Mouse (Mus musculus): ENCODE results near the gene Jmjd1c. TPM values are rescaled to one million over a fixed set of nuclear protein-coding genes. Genes with fewer than 3 reads are reported as not detected.
A peak's percentile ranks its signal among the peaks of the same experiment; 100 is the strongest.

The Jmjd1c gene
- total RNA-seq, 2 experiments from 2014 or later = 85.6 to 90.5 TPM

DNA sequence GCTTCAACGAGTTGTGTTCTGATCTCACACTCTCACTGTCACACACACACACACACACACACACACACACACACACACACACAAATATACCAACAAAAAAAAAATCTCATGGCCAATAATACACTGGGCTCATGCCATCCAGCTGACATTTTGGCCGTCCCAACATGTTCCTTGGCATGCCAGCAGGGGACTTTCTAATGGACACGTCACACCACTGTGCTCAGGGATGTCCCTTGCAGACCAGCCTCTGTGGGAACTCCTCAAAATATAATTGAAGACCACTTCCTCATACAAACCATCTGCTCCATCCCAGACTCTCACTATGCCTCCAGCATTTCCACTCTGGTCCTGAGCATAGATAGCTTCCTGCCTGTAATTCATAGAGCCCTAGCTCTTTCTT lies 29.5 kb upstream of the Jmjd1c start:
- no peak for DNase-seq (ENCODE audit: low spot score in 2 of 2)
- intact Hi-C loops (cut with DNase I) = no loop called here

DNA sequence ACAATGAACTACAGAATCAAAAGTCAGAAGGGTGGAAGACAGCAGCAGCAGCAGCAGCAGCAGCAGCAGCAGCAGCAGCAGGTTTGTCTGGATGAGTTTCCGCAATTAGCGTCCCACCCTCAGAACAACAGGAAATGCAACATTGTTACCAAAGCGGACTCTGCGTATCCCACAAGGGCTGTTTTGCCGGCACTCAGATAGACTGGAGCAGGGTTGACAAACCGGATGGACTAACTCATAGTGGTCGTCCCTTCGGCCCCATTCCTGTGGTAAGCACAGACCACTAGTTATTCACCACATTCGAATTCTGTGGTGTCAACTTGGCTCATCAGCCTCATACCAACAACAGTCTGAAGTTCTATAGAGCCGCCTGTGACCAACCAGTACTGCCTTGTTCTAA lies 26.9 kb upstream of the Jmjd1c start:
- DNase-seq (ENCODE audit: low spot score in 2 of 2) = no peak

DNA sequence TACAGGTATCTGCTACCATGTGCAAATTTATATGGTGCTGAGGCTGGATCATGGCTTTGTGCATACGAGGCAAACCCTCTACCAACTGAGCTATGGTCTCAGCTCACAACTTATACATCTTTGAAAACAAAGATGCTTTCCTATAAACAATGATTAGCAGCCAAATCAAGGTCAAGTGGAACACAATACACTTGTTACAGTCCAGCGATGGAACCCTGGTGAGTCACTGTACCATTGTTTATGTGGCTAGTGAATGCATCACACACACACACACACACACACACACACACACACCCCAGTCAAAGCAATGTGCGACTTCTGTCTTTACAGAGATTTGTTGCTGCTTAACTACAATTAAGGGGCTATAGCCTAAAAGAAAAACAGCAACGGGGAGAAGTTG lies 24.5 kb upstream of the Jmjd1c start:
- intact Hi-C loops (cut with DNase I) = no loop called here
- DNase-seq (ENCODE audit: low spot score in 2 of 2) = no peak

More for the DNA sequence above, 26.9 kb upstream of the Jmjd1c start:
- intact Hi-C loops (cut with DNase I) = no loop called here

DNA sequence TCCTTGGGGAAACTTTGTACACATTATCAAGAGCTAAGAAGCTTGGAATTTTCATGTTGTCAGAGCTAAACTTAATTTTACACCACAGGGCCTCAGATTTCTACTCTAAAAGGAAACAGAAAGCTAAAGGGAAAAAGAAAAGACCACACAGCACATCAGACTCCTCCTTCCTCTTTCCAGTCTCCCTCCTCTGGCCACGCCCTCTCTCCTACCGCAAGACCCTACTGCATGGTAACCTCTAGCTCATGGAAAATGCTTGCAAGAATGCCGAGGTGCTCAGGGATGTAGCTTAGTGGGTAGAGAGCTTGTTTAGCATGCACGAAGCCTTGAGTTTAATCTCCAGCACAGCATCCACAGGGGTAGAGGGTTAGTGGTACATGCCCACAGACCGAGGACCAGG lies 24.0 kb upstream of the Jmjd1c start:
- intact Hi-C loops (cut with DNase I) = no loop called here
- DNase-seq (ENCODE audit: low spot score in 2 of 2) = no peak

DNA sequence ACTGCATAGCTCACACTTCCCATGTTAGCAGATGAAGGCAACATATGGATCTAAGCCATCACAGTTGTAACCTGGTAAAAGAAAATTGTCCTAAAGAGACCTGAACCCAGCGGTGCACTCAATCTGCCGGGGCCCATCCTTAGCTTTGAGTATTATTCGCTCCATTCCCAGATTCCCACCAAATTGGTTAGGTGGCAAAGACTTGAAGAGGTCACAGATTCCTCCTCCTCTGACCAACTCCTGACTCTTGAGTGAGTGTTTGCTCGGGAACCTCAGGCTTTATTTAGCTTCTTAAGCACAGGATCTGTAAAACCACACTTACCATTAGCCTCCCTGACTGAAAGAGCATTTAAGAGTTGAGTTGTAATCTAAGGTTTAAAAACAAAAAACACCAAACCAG lies 23.3 kb upstream of the Jmjd1c start:
- intact Hi-C loops (cut with DNase I) = no loop called here

DNA sequence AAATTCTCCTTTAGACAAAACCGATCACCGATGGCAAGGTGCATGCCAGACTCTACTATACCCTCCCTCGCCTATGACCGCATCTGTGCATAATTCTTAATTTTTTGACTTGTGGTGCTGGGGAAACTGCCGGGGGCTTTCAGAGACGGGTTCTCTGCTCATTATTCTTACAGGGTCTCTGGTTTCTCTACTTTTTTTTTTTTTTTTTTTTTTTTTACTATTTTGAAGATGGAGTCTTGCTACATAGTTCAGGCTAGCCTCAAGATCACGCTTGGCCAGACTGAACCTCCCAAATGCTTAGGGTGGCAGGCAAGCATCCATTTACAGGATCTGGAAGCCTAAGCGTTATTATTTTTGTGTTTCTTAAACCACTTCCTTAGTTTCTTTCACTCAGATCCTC lies 22.3 kb upstream of the Jmjd1c start:
- DNase-seq (ENCODE audit: low spot score in 2 of 2) = no peak
- intact Hi-C loops (cut with DNase I) = no loop called here

More for the DNA sequence above, 23.3 kb upstream of the Jmjd1c start:
- DNase-seq (ENCODE audit: low spot score in 2 of 2) = no peak

DNA sequence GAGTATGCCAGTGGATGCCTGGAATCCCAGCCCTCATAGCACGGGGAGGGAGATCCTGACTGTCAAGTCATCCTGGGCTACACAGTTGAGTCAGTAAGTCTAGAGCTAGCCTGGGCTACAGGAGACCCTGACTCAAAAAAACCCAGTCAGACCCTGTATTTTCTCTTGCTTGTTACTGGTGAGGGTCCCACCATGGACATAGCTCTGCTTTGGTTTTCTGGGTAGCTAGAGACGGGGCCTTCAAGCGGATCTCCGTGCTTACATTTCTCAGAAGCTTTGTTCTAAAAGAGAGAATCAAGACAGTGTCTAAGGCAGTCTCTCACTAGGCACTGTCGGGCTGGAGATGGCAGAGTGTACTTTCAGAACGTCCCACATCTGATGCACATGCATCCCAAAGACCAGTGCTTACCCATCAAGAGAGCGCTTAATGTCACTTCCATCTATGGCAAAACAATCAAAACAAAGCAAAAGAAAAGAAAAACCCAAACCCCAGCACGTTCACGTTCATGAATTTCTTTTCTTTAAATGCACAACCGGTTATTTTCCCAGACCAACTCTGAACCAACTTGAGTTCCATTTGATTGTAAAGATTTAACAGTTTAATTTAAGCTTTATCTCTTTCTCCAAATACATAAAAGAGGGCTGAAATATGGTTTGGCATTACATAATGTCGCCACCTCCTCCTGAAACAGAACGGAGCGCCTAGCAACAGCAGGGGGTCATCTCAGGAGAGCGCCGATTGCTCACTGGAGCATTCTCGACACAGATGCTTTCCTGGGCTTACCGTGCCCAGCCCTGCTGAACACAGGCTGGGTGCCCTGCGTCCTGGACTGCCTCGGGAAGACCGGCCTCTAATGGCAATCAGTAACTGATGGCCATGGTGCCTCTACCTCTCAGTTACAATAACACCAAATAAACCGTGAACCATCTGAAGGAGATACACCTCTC lies 19.7 kb upstream of the Jmjd1c start:
- DNase-seq (ENCODE audit: low spot score in 2 of 2) = peak; percentile 72 to 83
- intact Hi-C loops (cut with DNase I) = no loop called here

DNA sequence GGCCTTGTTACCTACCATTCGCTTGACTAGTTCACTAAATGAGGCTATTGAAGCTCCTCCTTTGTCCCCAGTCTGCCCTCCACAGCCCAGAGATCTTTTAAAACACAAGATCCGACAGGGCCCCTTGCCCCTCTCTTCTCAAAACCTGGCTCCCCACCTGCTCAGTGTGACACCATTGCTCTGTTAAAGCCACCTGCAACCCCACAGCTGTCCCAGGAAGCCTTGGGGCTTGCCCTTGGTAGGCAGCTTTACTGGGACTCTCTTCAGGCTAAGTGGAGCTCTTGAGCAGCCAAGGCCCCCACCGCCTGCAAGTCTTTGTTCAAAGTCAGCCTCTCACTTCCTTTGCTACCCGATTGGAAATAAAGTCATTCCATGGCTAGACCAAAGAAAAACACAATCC lies 16.9 kb upstream of the Jmjd1c start:
- intact Hi-C loops (cut with DNase I) = no loop called here
- no peak for DNase-seq (ENCODE audit: low spot score in 2 of 2)

DNA sequence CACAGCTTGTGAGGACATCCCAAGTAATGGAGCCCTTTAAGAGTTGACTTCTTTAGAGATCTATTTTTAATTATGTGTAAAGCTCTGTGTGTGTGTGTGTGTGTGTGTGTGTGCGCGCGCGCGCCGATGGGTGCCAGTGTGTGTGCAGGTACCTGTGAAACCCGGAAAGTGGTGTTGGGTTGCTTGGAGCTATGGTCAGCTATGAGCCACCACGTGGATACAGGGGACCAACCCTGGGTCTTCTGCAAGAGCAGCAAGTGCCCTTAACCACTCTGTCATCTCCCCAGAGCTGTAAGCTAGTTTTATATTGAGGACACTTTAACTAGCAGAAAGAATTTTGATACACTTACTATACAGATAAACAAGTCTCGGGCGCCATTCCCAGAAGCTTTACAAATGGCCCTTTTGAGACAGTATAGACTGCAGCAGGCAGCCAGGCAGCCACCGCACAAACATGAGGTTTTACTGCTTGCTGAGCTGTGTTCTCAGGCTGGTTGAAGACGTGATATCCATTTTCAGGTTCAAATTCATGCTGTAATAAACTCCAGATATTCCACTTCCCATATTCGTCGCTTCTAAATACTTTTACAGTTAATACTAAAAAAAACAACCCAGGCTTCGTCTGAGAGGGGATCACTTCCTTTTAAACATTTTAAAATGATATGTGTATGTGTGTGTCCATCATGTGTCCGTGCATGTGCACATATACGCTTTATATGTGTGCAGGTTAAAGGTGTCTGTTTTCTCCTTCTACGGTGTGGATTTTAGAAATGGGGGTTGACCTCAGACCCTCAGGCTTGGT lies 14.5 kb upstream of the Jmjd1c start:
- intact Hi-C loops (cut with DNase I) = loop anchor here (5.0 kb wide), 1 partner anchor 34 kb away; no protein-coding TSS in a partner anchor
- no peak for DNase-seq (ENCODE audit: low spot score in 2 of 2)

DNA sequence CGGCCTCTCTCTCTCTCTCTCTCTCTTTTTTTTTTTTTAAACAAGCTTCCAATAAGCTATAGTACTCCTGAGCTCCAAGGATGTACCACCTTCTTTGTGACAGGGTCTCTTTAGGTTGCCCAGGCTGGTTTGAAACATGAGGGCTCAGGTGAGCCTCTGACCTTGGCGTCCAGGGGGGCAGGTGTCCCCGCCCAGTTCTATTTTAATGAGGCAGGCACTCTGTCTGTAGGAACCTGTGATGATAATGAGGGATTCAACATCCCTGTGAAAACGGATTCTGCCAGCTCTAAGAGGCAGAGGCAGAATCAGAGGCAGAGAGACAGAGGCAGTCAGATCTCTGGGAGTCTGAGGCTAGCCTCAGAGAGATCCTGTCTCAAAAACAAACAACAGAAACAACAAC lies 13.4 kb upstream of the Jmjd1c start:
- intact Hi-C loops (cut with DNase I) = loop anchor here (5.0 kb wide), 1 partner anchor 35 kb away; no protein-coding TSS in a partner anchor
- DNase-seq (ENCODE audit: low spot score in 2 of 2) = no peak

DNA sequence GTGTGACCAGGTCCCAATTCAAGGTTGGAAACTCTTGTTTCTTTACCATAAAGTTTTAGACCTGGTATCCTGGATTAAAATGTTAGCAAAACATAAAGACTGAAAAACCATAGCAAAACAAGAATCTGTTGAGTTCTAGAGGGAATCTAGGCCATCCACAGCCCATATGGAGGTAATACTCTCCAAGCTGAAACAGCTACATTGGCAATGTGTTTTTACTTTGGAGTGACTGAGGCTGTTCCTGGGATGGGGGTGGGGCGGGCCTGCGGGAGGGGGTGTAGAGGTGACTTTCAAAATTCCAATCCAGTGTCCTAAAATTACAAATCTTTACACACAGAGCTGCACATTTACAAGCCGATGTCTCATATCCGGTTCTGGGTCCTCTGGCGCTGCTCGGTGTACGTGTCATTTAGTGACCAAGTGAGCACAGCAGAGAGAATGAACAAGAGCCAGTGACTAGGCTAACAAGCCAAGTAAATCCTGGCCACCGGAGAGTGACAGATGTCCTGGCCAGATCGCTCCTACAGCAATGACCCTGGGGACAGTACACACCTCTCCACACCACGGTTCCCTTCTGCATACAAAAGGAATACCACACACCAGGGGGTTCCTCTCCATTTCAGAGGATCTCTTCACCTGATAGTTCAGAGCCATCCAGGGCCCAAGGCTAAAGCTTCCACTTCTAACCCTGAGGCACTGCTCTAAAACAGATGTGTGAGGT lies 12.3 kb upstream of the Jmjd1c start:
- DNase-seq (ENCODE audit: low spot score in 2 of 2) = no peak
- intact Hi-C loops (cut with DNase I) = loop anchor here (5.0 kb wide), 1 partner anchor 36 kb away; no protein-coding TSS in a partner anchor

DNA sequence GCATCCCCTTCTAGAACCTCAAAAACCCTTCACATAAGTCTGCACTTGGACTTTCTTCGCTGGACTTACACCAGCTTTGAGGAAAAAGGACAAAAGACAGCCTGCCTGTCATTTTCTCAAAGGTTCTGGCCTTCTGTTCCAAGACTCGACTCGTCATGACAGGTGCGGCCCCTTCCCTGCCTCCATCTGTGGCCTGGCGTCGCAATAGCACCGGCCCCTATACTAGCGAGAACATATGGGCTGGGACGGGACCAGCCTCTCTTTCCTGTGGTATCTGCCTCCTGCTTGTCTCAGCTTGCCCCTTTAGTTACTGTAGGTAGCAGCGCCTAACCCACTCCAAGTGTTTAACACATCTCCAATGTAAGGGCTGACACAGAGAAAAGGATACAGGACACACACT lies 10.8 kb upstream of the Jmjd1c start:
- DNase-seq (ENCODE audit: low spot score in 2 of 2) = no peak
- intact Hi-C loops (cut with DNase I) = no loop called here

DNA sequence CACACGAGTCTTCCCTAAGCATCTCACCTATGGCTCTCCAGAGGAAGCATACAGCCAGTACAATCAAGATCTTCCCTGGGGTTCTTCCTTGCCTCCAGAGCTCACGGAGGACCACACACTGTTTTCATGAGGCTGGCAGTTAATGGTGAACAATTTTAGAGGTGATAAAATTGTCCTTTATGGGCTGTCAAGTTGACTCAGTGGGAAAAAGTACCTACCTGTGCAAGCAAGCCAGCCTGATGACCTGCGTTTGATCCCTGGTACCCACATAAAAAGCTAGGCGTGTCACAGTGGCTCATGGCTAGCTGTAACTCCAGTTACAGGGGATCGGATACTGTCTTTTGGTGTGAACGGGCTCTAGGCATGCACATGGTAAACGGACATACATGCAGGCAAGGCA lies 10.0 kb upstream of the Jmjd1c start:
- intact Hi-C loops (cut with DNase I) = no loop called here

DNA sequence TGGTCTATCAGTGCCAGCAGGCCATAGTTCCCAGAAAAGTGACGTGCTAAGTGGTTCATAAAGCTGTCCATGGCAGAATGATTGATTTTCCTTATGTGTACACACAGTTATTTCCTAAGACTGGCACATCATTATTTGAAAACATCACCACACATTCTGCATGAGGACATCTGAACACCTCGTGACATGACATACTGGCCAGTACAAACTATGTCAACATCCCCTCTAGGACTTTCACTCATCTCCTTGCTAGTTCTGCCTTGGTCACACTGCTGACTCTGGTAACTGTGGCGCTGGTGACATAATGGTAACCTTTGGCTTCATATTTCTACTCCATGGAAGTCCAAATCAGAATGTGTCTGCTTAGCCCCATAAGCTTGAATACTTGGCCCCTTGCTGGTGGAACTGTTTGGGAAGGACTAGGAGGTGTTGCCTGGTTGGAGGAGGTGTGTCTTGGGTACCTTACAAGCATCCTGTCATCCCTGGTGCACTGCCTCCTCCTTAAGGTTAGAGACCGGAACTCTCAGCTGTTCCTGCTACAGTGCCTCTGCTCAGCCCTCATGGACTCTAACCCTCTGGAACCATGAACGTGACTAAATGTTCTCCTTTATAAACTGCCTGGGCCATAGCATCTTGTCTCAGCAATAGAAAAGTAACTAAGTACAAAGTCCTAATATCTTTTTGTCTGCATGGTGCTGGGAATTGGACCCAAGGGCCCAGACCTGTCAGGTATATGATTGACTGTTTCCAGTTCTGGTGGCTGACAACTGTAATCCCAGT lies 8.3 kb upstream of the Jmjd1c start:
- no peak for DNase-seq (ENCODE audit: low spot score in 2 of 2)
- intact Hi-C loops (cut with DNase I) = no loop called here

More for the DNA sequence above, 10.0 kb upstream of the Jmjd1c start:
- no peak for DNase-seq (ENCODE audit: low spot score in 2 of 2)

DNA sequence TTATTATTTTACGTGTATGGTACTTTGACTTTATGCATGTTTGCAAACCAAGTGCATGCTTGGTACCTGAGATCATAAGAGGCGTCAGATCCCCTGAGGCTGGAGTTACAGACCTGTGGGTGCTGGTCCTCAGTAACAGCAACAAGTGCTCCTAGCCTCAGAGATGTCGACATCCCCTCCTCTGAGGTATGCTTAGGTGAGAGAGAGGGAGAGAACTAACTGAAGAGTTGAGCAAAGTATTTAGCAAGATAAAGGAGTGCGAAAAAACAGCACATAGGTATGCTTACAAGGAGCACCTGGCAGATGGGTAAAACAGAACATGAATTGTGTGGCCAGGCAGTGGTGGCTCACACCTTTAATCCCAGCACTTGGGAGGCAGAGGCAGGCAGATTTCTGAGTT lies 5.3 kb upstream of the Jmjd1c start:
- intact Hi-C loops (cut with DNase I) = no loop called here
- DNase-seq (ENCODE audit: low spot score in 2 of 2) = no peak

DNA sequence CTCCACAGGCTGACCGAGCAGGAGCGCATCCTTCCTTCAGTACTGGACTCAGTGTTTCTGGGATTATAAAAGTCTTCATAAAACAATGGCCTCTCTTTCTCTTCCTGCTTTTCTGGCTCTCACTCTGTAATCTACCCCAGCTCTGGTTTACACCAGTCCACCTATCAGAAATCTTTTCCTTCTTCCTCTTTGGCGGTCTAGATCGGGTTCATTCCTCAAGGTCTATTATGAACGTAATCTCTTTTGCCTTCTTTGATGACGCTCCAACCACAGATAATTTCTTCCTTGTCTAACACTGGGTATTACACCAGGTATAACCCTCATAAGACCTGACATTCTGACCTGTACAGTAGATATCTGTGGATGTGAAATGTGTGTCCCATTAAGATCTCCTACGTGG lies 1.0 kb upstream of the Jmjd1c start:
- intact Hi-C loops (cut with DNase I) = loop anchor here (5.0 kb wide), 2 partner anchors 38 to 183 kb away; no protein-coding TSS in a partner anchor
- DNase-seq (ENCODE audit: low spot score in 2 of 2) = no peak

DNA sequence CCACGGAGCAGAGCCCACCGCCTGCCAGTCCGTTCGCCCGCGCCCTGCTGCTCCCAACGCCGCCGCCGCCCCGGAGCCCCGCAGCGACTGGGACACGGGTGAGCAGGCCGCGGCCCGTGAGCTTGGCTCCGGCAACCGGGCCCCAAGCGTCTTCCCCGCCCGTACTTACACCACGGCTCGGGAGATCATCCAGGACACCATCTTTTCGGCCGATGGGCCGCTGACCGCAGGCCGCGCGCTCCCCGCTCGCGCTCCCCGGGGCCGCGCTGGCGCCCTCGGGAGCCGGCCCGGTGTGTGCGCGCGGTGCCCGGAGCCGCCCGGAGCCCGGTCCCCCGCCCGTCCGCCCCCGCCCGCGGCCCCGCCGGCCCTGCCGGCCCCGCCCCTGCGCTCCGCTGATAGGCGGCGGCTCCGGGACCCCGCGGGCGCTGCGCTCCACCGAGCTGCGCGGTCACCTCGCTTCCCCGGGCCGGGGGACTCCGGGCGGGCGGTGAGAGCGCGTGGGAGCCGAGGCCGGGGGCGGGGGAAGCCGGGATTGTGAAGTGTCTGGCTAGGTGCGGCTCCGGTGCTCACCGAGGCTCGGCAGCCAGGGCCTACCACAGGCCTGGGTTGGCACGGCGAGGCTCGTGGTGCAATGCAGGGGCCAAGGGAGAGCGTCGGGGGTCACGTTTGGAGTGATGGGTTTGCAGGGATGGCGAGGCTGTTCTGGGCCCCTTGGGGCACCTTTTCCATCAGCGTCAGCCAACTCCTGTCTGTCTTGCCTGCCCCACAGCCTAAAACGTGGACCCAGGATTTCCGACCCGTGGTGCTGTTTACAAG lies 904 bp downstream of the Jmjd1c start, which contains the start of gene Reep3:
Gene Reep3 (minus strand): TSS at position 325 of the 816 bp plus-strand sequence.
- DNase-seq (ENCODE audit: low spot score in 2 of 2) = peak; percentile 31 to 59
- intact Hi-C loops (cut with DNase I) = loop anchor here (5.0 kb wide), 2 partner anchors 40 to 185 kb away; no protein-coding TSS in a partner anchor
